Mouse (Mus musculus): Measurements from ENCODE around the gene Smco4. TPM values are rescaled to one million over a fixed set of nuclear protein-coding genes. Genes with fewer than 3 reads are reported as not detected.

The Smco4 gene
- total and polyA plus RNA-seq, 2 experiments from 2014 or later, result 0.38 to 5.0 TPM

- no peak overlapping the region for H3K4me3 ChIP-seq (ENCODE audit: low read depth, low read length)
- 42% methylated on average over 7 of the region's 7 CpGs for WGBS
- no peak overlapping the region for H3K4me2 ChIP-seq (ENCODE audit: low read depth, low read length, poor library complexity, severe bottlenecking)
- DNase-seq (ENCODE audit: low spot score) (peak; percentile 73), ATAC-seq (ENCODE audit: low FRiP score) (peak; percentile 47)
- H3K9me3 ChIP-seq (ENCODE audit: low read length), result no peaks in the 10 kb centered on the region
- no peaks in the 10 kb centered on the region for H3K27me3 ChIP-seq (ENCODE audit: insufficient read depth, low read length)
- H3K4me1 ChIP-seq (ENCODE audit: insufficient read depth, low read length), result no peaks in the 10 kb centered on the region
- no peak for TF ChIP-seq CTCF (IDR thresholded peaks at IDR 0.05)
- no peak overlapping the region for H3K9ac ChIP-seq (replicated peaks; ENCODE audit: low read length, poor library complexity, severe bottlenecking)
- H3K36me3 ChIP-seq (ENCODE audit: insufficient read depth, low read length), result no peaks in the 10 kb centered on the region
- no peak overlapping the region for H3K27ac ChIP-seq (ENCODE audit: low read depth, low read length)
These were observed 19.7 kb downstream of the Smco4 start for GRCm38 (mm10) chr9:15512918-15513317.

- Histone ChIP-seq H3K9ac (replicated peaks; ENCODE audit: low read length, poor library complexity, severe bottlenecking) (no peak overlapping the region), H3K27me3 (ENCODE audit: insufficient read depth, low read length) (no peaks in the 10 kb centered on the region), H3K4me3 (ENCODE audit: low read depth, low read length) (no peak overlapping the region), H3K4me2 (ENCODE audit: low read depth, low read length, poor library complexity, severe bottlenecking) (no peak overlapping the region), H3K27ac (ENCODE audit: low read depth, low read length) (no peak overlapping the region), H3K36me3 (ENCODE audit: insufficient read depth, low read length) (no peaks in the 10 kb centered on the region), H3K9me3 (ENCODE audit: low read length) (no peaks in the 10 kb centered on the region), H3K4me1 (ENCODE audit: insufficient read depth, low read length) (no peaks in the 10 kb centered on the region)
- TF ChIP-seq CTCF (IDR thresholded peaks at IDR 0.05), result no peak
- no peak for DNase-seq (ENCODE audit: low spot score)
- no peak for ATAC-seq (ENCODE audit: low FRiP score)
- WGBS, result 72% methylated on average over 2 of the region's 2 CpGs
These were observed 22.8 kb downstream of the Smco4 start for GRCm38 (mm10) chr9:15516007-15516406.

GRCm38 (mm10) chr9:15517979-15518378, 24.7 kb downstream of the Smco4 start:
- H3K36me3 ChIP-seq (ENCODE audit: insufficient read depth, low read length), result no peaks in the 10 kb centered on the region
- no peaks in the 10 kb centered on the region for H3K27me3 ChIP-seq (ENCODE audit: insufficient read depth, low read length)
- TF ChIP-seq CTCF (IDR thresholded peaks at IDR 0.05), result no peak
- H3K4me3 ChIP-seq (ENCODE audit: low read depth, low read length), result no peak overlapping the region
- whole genome bisulfite sequencing, result 95% methylated on average over 4 of the region's 4 CpGs
- DNase-seq (ENCODE audit: low spot score), result no peak
- no peaks in the 10 kb centered on the region for H3K9me3 ChIP-seq (ENCODE audit: low read length)
- no peak overlapping the region for H3K4me2 ChIP-seq (ENCODE audit: low read depth, low read length, poor library complexity, severe bottlenecking)
- H3K4me1 ChIP-seq (ENCODE audit: insufficient read depth, low read length), result no peaks in the 10 kb centered on the region
- H3K27ac ChIP-seq (ENCODE audit: low read depth, low read length), result no peak overlapping the region
- H3K9ac ChIP-seq (replicated peaks; ENCODE audit: low read length, poor library complexity, severe bottlenecking), result no peak overlapping the region
- ATAC-seq (ENCODE audit: low FRiP score), result no peak

GRCm38 (mm10) chr9:15522348-15522747, 29.1 kb downstream of the Smco4 start:
- H3K27ac ChIP-seq (ENCODE audit: low read depth, low read length), result no peak overlapping the region
- H3K9me3 ChIP-seq (ENCODE audit: low read length), result no peaks in the 10 kb centered on the region
- H3K9ac ChIP-seq (replicated peaks; ENCODE audit: low read length, poor library complexity, severe bottlenecking), result no peak overlapping the region
- no peak overlapping the region for H3K4me2 ChIP-seq (ENCODE audit: low read depth, low read length, poor library complexity, severe bottlenecking)
- DNase-seq (ENCODE audit: low spot score) (peak; percentile 36), ATAC-seq (ENCODE audit: low FRiP score) (no peak)
- no peaks in the 10 kb centered on the region for H3K27me3 ChIP-seq (ENCODE audit: insufficient read depth, low read length)
- TF ChIP-seq CTCF (IDR thresholded peaks at IDR 0.05), result no peak
- H3K36me3 ChIP-seq (ENCODE audit: insufficient read depth, low read length), result no peaks in the 10 kb centered on the region
- 93% methylated on average over 10 of the region's 10 CpGs for WGBS
- H3K4me3 ChIP-seq (ENCODE audit: low read depth, low read length), result no peak overlapping the region
- no peaks in the 10 kb centered on the region for H3K4me1 ChIP-seq (ENCODE audit: insufficient read depth, low read length)

GRCm38 (mm10) chr9:15522887-15523286, 29.7 kb downstream of the Smco4 start:
- H3K27ac ChIP-seq (ENCODE audit: low read depth, low read length), result no peak overlapping the region
- no peaks in the 10 kb centered on the region for H3K9me3 ChIP-seq (ENCODE audit: low read length)
- TF ChIP-seq CTCF (IDR thresholded peaks at IDR 0.05), result no peak
- H3K9ac ChIP-seq (replicated peaks; ENCODE audit: low read length, poor library complexity, severe bottlenecking), result no peak overlapping the region
- H3K27me3 ChIP-seq (ENCODE audit: insufficient read depth, low read length), result no peaks in the 10 kb centered on the region
- H3K36me3 ChIP-seq (ENCODE audit: insufficient read depth, low read length), result no peaks in the 10 kb centered on the region
- H3K4me2 ChIP-seq (ENCODE audit: low read depth, low read length, poor library complexity, severe bottlenecking), result no peak overlapping the region
- no peak for DNase-seq (ENCODE audit: low spot score)
- H3K4me3 ChIP-seq (ENCODE audit: low read depth, low read length), result no peak overlapping the region
- WGBS, result 66% methylated on average over 5 of the region's 5 CpGs
- no peaks in the 10 kb centered on the region for H3K4me1 ChIP-seq (ENCODE audit: insufficient read depth, low read length)
- no peak for ATAC-seq (ENCODE audit: low FRiP score)

- no peaks in the 10 kb centered on the region for H3K9me3 ChIP-seq (ENCODE audit: low read length)
- no peak overlapping the region for H3K4me2 ChIP-seq (ENCODE audit: low read depth, low read length, poor library complexity, severe bottlenecking)
- 83% methylated on average over 6 of the region's 6 CpGs for WGBS
- no peaks in the 10 kb centered on the region for H3K27me3 ChIP-seq (ENCODE audit: insufficient read depth, low read length)
- no peaks in the 10 kb centered on the region for H3K36me3 ChIP-seq (ENCODE audit: insufficient read depth, low read length)
- H3K4me1 ChIP-seq (ENCODE audit: insufficient read depth, low read length), result no peaks in the 10 kb centered on the region
- TF ChIP-seq CTCF (IDR thresholded peaks at IDR 0.05), result no peak
- DNase-seq (ENCODE audit: low spot score) (no peak), ATAC-seq (ENCODE audit: low FRiP score) (no peak)
- no peak overlapping the region for H3K9ac ChIP-seq (replicated peaks; ENCODE audit: low read length, poor library complexity, severe bottlenecking)
- no peak overlapping the region for H3K27ac ChIP-seq (ENCODE audit: low read depth, low read length)
- H3K4me3 ChIP-seq (ENCODE audit: low read depth, low read length), result no peak overlapping the region
These were observed 30.4 kb downstream of the Smco4 start for GRCm38 (mm10) chr9:15523646-15524045.
